Mouse (Mus musculus) MEL (cell line): ENCODE data around the gene Kalrn.

ENCODE experiments used
- CTCF ChIP-seq, 3 experiments: IDR thresholded peaks in 2 of 3; conservative IDR thresholded peaks in 1 of 3; 2 replicates each; pipeline ENCODE4 v1.5.1; 2011 to 2012; ENCODE audit warnings: low read length in 3 of 3, low read depth in 2 of 3, mild to moderate bottlenecking in 2 of 3, improper control_type of control experiment in 1 of 3, inconsistent platforms in 1 of 3, mixed read lengths in 1 of 3, moderate library complexity in 1 of 3; ENCODE audit not compliant: control insufficient read depth in 1 of 3, insufficient read depth in 1 of 3, poor library complexity in 1 of 3, severe bottlenecking in 1 of 3
- HCFC1 ChIP-seq: IDR thresholded peaks from 2 replicates; pipeline ENCODE4 v1.6.1; 2012; ENCODE audit warnings: low read depth, mild to moderate bottlenecking, inconsistent platforms, low read length, improper control_type of control experiment, moderate library complexity
- SMC3 ChIP-seq: IDR thresholded peaks from 2 replicates; pipeline ENCODE4 v1.6.1; 2011; ENCODE audit warnings: low read depth, low read length, improper control_type of control experiment
- TAL1 ChIP-seq: IDR thresholded peaks from 2 replicates; pipeline ENCODE4 v1.6.1; 2012; ENCODE audit warnings: mild to moderate bottlenecking, inconsistent platforms, low read length, moderate library complexity, mixed read lengths

GRCm38 (mm10) chr16:34560814-34561213 lies 12.5 kb downstream of the Kalrn start:
- TF ChIP-seq TAL1 = no peak
- TF ChIP-seq CTCF (IDR thresholded peaks at IDR 0.05 in 2 of 3, conservative IDR thresholded peaks at IDR 0.05 in 1 of 3; ENCODE audit: control insufficient read depth in 1 of 3, insufficient read depth in 1 of 3, low read depth in 2 of 3, low read length in 3 of 3, poor library complexity in 1 of 3, severe bottlenecking in 1 of 3) = no peak
- no peak for TF ChIP-seq SMC3
- no peak for TF ChIP-seq HCFC1
